Mouse (Mus musculus) kidney, postnatal 0 days (tissue): ENCODE results near the gene Cd80. TPM values are rescaled to one million over a fixed set of nuclear protein-coding genes. Genes with fewer than 3 reads are reported as not detected.

ENCODE experiments used
- ATAC-seq: fragments of 200-750 bp; cut with Nextera tagmentation; replicated peaks from 2 replicates; pipeline ENCODE4 v1.8.0; 2017; ENCODE audit warnings: low read depth, moderate number of reproducible peaks, moderate TSS enrichment, moderate library complexity; ENCODE audit not compliant: low FRiP score
- DNase-seq: peaks from one replicate; pipeline ENCODE4 v3.0.0-alpha.2; 2016; ENCODE audit warnings: low spot score
- H3K27ac ChIP-seq: fragments of 300-500 bp; sonication (generic); 2 replicates; pipeline ENCODE4 v1.5.1; 2014; ENCODE audit warnings: mild to moderate bottlenecking
- H3K27me3 ChIP-seq: fragments of 300-500 bp; sonication (generic); 2 replicates; pipeline ENCODE4 v1.6.1; 2014; ENCODE audit warnings: low read length, mixed read lengths; ENCODE audit not compliant: insufficient read depth
- H3K36me3 ChIP-seq: fragments of 300-500 bp; sonication (generic); 2 replicates; pipeline ENCODE4 v1.6.1; 2014; ENCODE audit warnings: low read length, mixed read lengths; ENCODE audit not compliant: insufficient read depth
- H3K4me1 ChIP-seq: fragments of 300-500 bp; sonication (generic); replicated peaks from 2 replicates; pipeline ENCODE4 v1.6.1; 2014; ENCODE audit warnings: antibody characterized with exemption, low read length, mixed read lengths; ENCODE audit not compliant: insufficient read depth
- H3K4me2 ChIP-seq: fragments of 300-500 bp; sonication (generic); 2 replicates; pipeline ENCODE4 v1.6.1; 2014; ENCODE audit warnings: mild to moderate bottlenecking, low read length, moderate library complexity, mixed read lengths
- H3K4me3 ChIP-seq: fragments of 300-500 bp; sonication (generic); replicated peaks from 2 replicates; pipeline ENCODE4 v1.5.1; 2014; ENCODE audit warnings: low read depth, low read length
- H3K9ac ChIP-seq: fragments of 300-500 bp; sonication (generic); 2 replicates; pipeline ENCODE4 v1.6.1; 2014; ENCODE audit warnings: low read depth, low read length
- H3K9me3 ChIP-seq: fragments of 300-500 bp; sonication (generic); replicated peaks from 2 replicates; pipeline ENCODE4 v1.6.1; 2016; ENCODE audit warnings: low read length, inconsistent platforms, mixed read lengths
- CTCF ChIP-seq: IDR thresholded peaks from 2 replicates; pipeline ENCODE4 v1.5.1; 2016; ENCODE audit warnings: antibody characterized with exemption, low read depth, mild to moderate bottlenecking, moderate library complexity
- WGBS: fragments of 180-500 bp; shearing (Covaris S2); extraction: QIAGEN DNeasy Blood & Tissue Kit; methylation state at CpG from one replicate; pipeline ENCODE4 v1.1.7; 2014; 5-methylcytosine and 5-hydroxymethylcytosine counted together
- polyA plus RNA-seq: library from polyadenylated mRNA; unstranded; fragments of >200 nt; fragmentation: Nextera tagmentation; extraction: Ambion mirVana; gene quantifications from 2 replicates; pipeline ENCODE4 v1.2.1, GENCODE M21; 2015

Gene Cd80
- polyA plus RNA-seq, 1 experiment from 2014 or later: 0.20 TPM

GRCm38 (mm10) chr16:38425374-38425773 is 30.0 kb upstream of the Cd80 start:
- Histone ChIP-seq H3K27ac (no peak overlapping the region), H3K4me1 (no peaks in the 10 kb centered on the region), H3K27me3 (no peaks in the 10 kb centered on the region), H3K4me2 (no peak overlapping the region), H3K9me3 (no peaks in the 10 kb centered on the region), H3K4me3 (no peak overlapping the region), H3K9ac (no peak overlapping the region), H3K36me3 (no peaks in the 10 kb centered on the region)
- TF ChIP-seq CTCF: no peak
- 83% methylated on average over 2 of the region's 2 CpGs for WGBS
- no peak for DNase-seq
- no peak for ATAC-seq

DNA sequence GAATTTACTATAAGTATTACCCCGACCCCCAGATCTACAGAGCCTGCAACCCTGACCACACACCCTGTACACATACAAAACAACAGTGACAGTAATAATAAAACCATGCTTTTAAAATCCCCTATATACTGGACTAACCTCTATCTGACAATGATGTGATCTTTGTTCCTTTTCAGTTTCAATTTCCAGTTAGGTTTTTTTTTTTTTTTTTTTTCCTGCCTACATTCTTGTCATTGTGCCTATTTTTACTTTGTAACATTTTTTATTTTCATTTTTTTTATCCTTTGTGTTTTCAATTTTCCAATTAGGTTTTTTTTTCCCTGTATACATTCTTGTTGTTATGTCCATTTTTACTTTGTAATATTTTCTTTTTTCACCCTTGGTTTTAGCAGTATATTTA is 29.6 kb upstream of the Cd80 start:
- no peak overlapping the region for H3K4me3 ChIP-seq
- no peak overlapping the region for H3K4me2 ChIP-seq
- DNase-seq (no peak), ATAC-seq (no peak)
- H3K4me1 ChIP-seq: no peaks in the 10 kb centered on the region
- H3K9ac ChIP-seq: no peak overlapping the region
- H3K9me3 ChIP-seq: no peaks in the 10 kb centered on the region
- no peak overlapping the region for H3K27ac ChIP-seq
- H3K27me3 ChIP-seq: no peaks in the 10 kb centered on the region
- H3K36me3 ChIP-seq: no peaks in the 10 kb centered on the region
- WGBS: 70% methylated on average over 1 of the region's 1 CpGs
- TF ChIP-seq CTCF: no peak

GRCm38 (mm10) chr16:38431446-38432185 is 23.7 kb upstream of the Cd80 start:
- no peak for ATAC-seq
- 54% methylated on average over 13 of the region's 13 CpGs for WGBS

DNA sequence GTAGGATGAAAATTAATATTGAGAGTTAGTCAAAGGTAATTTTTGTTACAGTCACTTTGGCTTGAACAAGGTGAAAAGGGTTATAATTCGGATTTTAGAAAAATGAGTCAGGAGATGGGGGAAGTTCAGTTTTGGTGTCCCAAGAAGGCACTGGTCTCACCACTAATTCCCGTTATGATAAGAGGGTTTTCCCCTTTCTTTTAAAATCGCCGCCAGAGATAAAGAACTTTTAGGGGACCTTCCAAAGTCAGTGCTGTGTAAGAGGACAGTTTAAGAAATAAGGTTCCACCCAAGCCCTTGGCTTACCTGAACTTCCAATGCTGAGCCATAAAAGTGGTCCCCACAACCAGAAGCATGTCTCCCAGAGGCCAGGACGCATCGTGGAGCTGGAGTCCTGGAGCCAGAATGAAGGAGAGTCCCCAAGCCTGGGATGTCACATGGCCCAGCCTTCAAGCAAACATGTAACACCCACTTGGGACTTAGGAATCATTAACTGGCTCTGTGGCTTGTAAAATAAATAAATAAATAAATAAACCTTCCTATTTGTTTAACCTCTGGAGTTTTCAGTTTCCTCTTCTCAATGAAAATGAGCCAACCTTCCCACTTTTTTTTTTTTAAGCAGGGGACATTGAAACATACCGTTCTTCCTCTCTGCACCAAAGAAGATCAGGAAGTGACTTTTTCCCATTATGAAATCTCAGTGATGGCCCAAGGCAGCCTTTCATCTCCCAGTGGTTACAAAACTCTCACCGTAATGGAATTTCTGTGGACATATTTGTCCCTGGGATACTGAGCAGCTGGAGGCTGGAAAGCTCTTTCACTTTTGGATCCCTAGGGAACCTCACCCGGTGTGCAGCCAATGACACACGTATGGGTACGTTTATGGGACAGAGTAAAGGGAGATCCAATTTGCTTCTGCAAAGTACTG is 22.6 kb upstream of the Cd80 start, which contains the start of gene Pla1a:
TSS of gene Pla1a (minus strand) at position 648 of the 928 bp plus-strand sequence.
- no peak within 1 kb of the TSS for H3K4me3 ChIP-seq
- peak within 1 kb of the TSS; percentile 31; the same call in 1 of the 2 replicates for H3K4me2 ChIP-seq
- DNase-seq (peak; percentile 61), ATAC-seq (no peak)
- no peaks in the 10 kb centered on the region for H3K36me3 ChIP-seq
- H3K9me3 ChIP-seq: no peaks in the 10 kb centered on the region
- no peak for TF ChIP-seq CTCF
- H3K9ac ChIP-seq: no peak within 1 kb of the TSS
- H3K27me3 ChIP-seq: no peaks in the 10 kb centered on the region
- H3K4me1 ChIP-seq: 0 out of 2 replicates have a peak, but pooled peaks cover 6% of the 10 kb centered on the region
- 64% methylated on average over 11 of the region's 11 CpGs for WGBS
- H3K27ac ChIP-seq: no peak within 1 kb of the TSS

More at GRCm38 (mm10) chr16:38431446-38432185, 23.7 kb upstream of the Cd80 start:
- Histone ChIP-seq H3K4me3 (no peak overlapping the region), H3K27ac (no peak overlapping the region), H3K4me1 (0 out of 2 replicates have a peak, but pooled peaks cover 6% of the 10 kb centered on the region), H3K4me2 (peak overlapping the region; percentile 31; the same call in 1 of the 2 replicates), H3K27me3 (no peaks in the 10 kb centered on the region), H3K36me3 (no peaks in the 10 kb centered on the region), H3K9ac (no peak overlapping the region), H3K9me3 (no peaks in the 10 kb centered on the region)
- no peak for DNase-seq
- TF ChIP-seq CTCF: no peak

- no peak for TF ChIP-seq CTCF
- 76% methylated on average over 8 of the region's 8 CpGs for WGBS
Observed at GRCm38 (mm10) chr16:38433514-38433913, 21.8 kb upstream of the Cd80 start.

DNA sequence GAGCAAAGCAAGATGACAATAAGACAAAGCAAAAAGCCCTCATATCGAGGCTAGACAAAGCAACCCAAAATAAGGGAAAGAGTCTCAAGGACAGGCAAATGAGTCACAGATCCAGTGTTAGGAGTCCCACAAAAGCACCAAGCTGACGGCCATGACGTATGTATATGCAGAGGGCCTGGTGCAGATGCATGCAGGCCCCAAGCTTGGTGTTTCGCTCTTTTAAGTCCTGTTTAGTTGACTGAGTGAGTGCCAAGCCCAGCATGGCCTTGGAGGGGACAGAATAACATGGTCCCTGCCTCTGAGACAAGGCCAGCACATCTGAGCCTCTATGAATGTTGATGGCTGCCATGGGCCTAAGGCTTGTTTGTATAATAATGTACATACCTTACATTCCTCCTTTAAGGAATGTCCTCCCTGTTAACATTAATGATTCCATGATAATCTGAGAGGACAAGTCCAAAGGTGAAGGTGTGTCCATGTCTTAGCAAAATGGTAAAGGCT is 21.0 kb upstream of the Cd80 start:
- Histone ChIP-seq H3K9me3 (no peaks in the 10 kb centered on the region), H3K27me3 (no peaks in the 10 kb centered on the region), H3K4me3 (no peak overlapping the region), H3K9ac (no peak overlapping the region), H3K4me1 (0 out of 2 replicates have a peak, but pooled peaks cover 6% of the 10 kb centered on the region), H3K36me3 (no peaks in the 10 kb centered on the region), H3K27ac (no peak overlapping the region), H3K4me2 (no peak overlapping the region)
- ATAC-seq: peak; percentile 57; the same call in 1 of the 2 replicates
- WGBS: 91% methylated on average over 4 of the region's 4 CpGs
- TF ChIP-seq CTCF: no peak
- DNase-seq: no peak

More at GRCm38 (mm10) chr16:38433514-38433913, 21.8 kb upstream of the Cd80 start:
- Histone ChIP-seq H3K4me3 (no peak overlapping the region), H3K27me3 (no peaks in the 10 kb centered on the region), H3K9me3 (no peaks in the 10 kb centered on the region), H3K27ac (no peak overlapping the region), H3K9ac (no peak overlapping the region), H3K36me3 (no peaks in the 10 kb centered on the region), H3K4me2 (no peak overlapping the region), H3K4me1 (0 out of 2 replicates have a peak, but pooled peaks cover 6% of the 10 kb centered on the region)
- DNase-seq: no peak
- no peak for ATAC-seq
